Mouse (Mus musculus): Measurements from ENCODE around the gene Olfr654. TPM values are rescaled to one million over a fixed set of nuclear protein-coding genes. Genes with fewer than 3 reads are reported as not detected.

The Olfr654 gene
- under 1 TPM in 1 of 2 experiments, not detected in 1; 0.09 TPM for polyA plus RNA-seq (2017; shearing (Covaris generic))

DNA sequence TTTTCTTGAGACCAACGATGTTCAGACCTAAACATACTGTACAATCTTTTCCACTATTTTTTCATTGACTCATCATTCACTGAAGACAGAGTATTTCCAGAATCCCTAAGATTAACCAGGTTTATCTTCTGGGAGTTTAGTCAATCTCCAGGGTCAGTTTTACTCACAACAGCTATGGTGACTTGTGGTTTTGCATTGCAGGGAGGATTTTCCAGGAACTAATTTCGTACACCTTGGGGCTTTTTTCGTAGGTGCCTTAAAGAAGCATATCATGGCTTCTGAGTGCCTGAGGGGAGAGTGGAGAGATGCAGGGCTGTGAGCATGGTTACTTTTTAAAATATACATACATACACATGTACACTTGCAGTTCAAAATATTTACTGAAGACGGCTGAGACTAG, at the start of gene Olfr654:
Olfr654 (plus strand) TSS at position 301 of the 400 bp plus-strand sequence.

GRCm38 (mm10) chr7:104549833-104550232, 37.0 kb upstream of the Olfr654 start, which contains the start of gene Olfr651:
Gene Olfr651, plus strand, starts transcription at chr7:104550133.

DNA sequence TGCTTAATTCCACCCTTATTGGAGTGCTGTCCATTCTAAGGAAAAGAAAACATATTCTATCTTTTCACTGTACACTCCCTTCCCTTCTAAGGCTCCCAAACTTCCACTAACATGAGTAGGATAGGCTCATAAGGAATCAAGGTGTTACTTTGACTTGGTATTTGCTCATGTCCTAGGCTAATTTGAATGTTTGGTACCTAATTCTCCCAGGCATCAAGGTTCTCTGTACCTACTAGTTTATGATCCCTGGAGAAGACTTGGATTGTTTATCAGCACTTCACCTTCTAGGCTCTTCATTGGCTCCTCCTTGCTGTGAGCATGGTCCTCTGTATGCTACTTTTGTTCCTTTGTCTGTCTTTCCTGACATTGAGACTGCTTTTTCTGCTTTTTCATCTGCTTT, 26.2 kb upstream of the Olfr654 start, which contains the start of gene Olfr652:
Olfr652 (plus strand) TSS at position 301 of the 400 bp plus-strand sequence.

GRCm38 (mm10) chr7:104577014-104577413, 9.8 kb upstream of the Olfr654 start, which contains the start of gene Olfr653:
Gene Olfr653, plus strand, starts transcription at chr7:104577314.

GRCm38 (mm10) chr7:104601679-104602078, 14.9 kb downstream of the Olfr654 start, which contains the start of gene Olfr655:
Gene Olfr655, minus strand, starts transcription at chr7:104601779.

DNA sequence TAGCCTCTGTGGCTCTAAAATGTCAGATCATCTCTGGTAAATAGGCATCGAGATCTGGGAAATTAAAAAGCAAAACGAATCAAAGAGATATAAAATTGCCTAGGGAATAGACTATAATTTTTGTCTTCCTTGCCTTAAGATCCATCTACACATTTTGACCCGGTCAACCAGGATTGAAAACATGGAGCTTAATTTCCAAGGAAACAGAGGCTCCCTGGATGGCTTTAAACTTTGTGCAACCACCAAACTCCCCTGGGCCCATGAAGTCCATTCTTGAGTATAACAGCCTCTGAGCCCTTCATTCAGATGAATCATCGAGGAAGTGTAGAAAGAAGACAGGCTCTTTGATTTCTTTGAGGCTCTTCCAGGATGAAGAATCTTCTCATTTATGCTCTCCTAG, 26.8 kb downstream of the Olfr654 start, which contains the start of gene Olfr656:
Olfr656 (plus strand) TSS at position 301 of the 400 bp plus-strand sequence.

DNA sequence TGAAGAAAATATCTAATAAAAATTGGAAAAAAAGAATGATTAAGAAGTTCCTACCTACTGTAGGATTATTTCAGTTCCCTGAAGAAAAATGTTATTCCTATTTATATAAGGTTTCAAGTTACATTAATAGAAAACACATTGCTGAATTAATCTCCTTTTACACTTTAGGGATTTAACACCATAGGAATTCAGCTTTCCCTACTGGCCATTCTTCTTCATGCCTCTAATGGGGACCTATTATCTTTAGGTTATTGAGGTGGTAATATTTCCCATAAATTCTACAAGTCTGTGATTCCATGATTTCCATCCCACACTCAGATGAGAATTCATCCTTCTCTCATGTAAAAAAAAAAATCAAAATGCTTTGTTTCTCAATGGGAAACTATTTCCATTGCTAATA, 37.7 kb downstream of the Olfr654 start, which contains the start of gene Olfr657:
Olfr657 (plus strand) TSS at position 301 of the 400 bp plus-strand sequence.

Other genes starting within 250 kb of the Olfr654 start
- 10 to 100 TPM; 25.7 to 33.5 TPM for gene Trim12c, start 233.7 kb upstream of the Olfr654 start, polyA plus RNA-seq (2017; shearing (Covaris generic))
- 1 to 10 TPM; 1.0 to 2.2 TPM for gene Trim30b, start 217.1 kb upstream of the Olfr654 start, polyA plus RNA-seq (2017; shearing (Covaris generic))
- under 1 TPM; 0.47 to 0.86 TPM for gene Trim30c, start 186.2 kb upstream of the Olfr654 start, polyA plus RNA-seq (2017; shearing (Covaris generic))
- gene Trim30a, start 121.8 kb upstream of the Olfr654 start, polyA plus RNA-seq (2017; shearing (Covaris generic)): 10 to 100 TPM; 54.1 to 86.0 TPM
- gene Trim30d, start 79.2 kb upstream of the Olfr654 start, polyA plus RNA-seq (2017; shearing (Covaris generic)): 10 to 100 TPM; 17.4 to 23.2 TPM
- gene Olfr651, start 36.9 kb upstream of the Olfr654 start, polyA plus RNA-seq (2017; shearing (Covaris generic)): not detected
- gene Olfr652, start 26.1 kb upstream of the Olfr654 start, polyA plus RNA-seq (2017; shearing (Covaris generic)): under 1 TPM in 1 of 2 experiments, not detected in 1; 0.20 TPM
- not detected for gene Olfr653, start 9.7 kb upstream of the Olfr654 start, polyA plus RNA-seq (2017; shearing (Covaris generic))
- under 1 TPM in 1 of 2 experiments, not detected in 1; 0.14 TPM for gene Olfr655, start 14.8 kb downstream of the Olfr654 start, polyA plus RNA-seq (2017; shearing (Covaris generic))
- under 1 TPM in 1 of 2 experiments, not detected in 1; 0.11 TPM for gene Olfr656, start 26.9 kb downstream of the Olfr654 start, polyA plus RNA-seq (2017; shearing (Covaris generic))
- not detected for gene Olfr657, start 37.8 kb downstream of the Olfr654 start, polyA plus RNA-seq (2017; shearing (Covaris generic))
- gene Olfr658, start 60.3 kb downstream of the Olfr654 start, polyA plus RNA-seq (2017; shearing (Covaris generic)): under 1 TPM in 1 of 2 experiments, not detected in 1; 0.42 TPM
- under 1 TPM in 1 of 2 experiments, not detected in 1; 0.37 TPM for gene Olfr659, start 79.7 kb downstream of the Olfr654 start, polyA plus RNA-seq (2017; shearing (Covaris generic))
- under 1 TPM in 1 of 2 experiments, not detected in 1; 0.05 TPM for gene Olfr661, start 99.5 kb downstream of the Olfr654 start, polyA plus RNA-seq (2017; shearing (Covaris generic))
- not detected for gene Usp17le, start 190.4 kb downstream of the Olfr654 start, polyA plus RNA-seq (2017; shearing (Covaris generic))

Data from activated CD4-positive, CD25-positive, alpha-beta regulatory T cell (primary cell).